Mouse (Mus musculus) heart, embryonic 12.5 days (tissue): ENCODE measurements around the gene Atp1b2. TPM values are rescaled to one million over a fixed set of nuclear protein-coding genes. Genes with fewer than 3 reads are reported as not detected.
A peak's percentile ranks its signal among the peaks of the same experiment; 100 is the strongest.
"Not testable (repeated sequence)": the region's sequence is repeated elsewhere in the genome, so short reads cannot be mapped to it uniquely, and the experiment has no call there.

Experiments
- ATAC-seq: fragments of 200-750 bp; cut with Nextera tagmentation; 2 replicates; pipeline ENCODE4 v1.8.0; 2017; ENCODE audit warnings: moderate TSS enrichment, moderate library complexity; ENCODE audit not compliant: insufficient number of reproducible peaks, low FRiP score
- H3K27ac ChIP-seq: fragments of 300-500 bp; sonication (generic); 2 replicates; pipeline ENCODE4 v1.5.1; 2016; ENCODE audit warnings: mild to moderate bottlenecking, moderate library complexity; ENCODE audit not compliant: poor library complexity, severe bottlenecking
- H3K27me3 ChIP-seq: fragments of 300-500 bp; sonication (generic); replicated peaks from 2 replicates; pipeline ENCODE4 v1.6.1; 2016; ENCODE audit warnings: mild to moderate bottlenecking, moderate library complexity
- H3K36me3 ChIP-seq: fragments of 300-500 bp; sonication (generic); 2 replicates; pipeline ENCODE4 v1.6.1; 2016; ENCODE audit warnings: mild to moderate bottlenecking, moderate library complexity
- H3K4me1 ChIP-seq: fragments of 300-500 bp; sonication (generic); replicated peaks from 2 replicates; pipeline ENCODE4 v1.6.1; 2016; ENCODE audit warnings: mild to moderate bottlenecking
- H3K4me2 ChIP-seq: fragments of 300-500 bp; sonication (generic); 2 replicates; pipeline ENCODE4 v1.6.1; 2016; ENCODE audit warnings: mild to moderate bottlenecking, moderate library complexity
- H3K4me3 ChIP-seq: fragments of 300-500 bp; sonication (generic); 2 replicates; pipeline ENCODE4 v1.5.1; 2016; ENCODE audit warnings: mild to moderate bottlenecking
- H3K9ac ChIP-seq: fragments of 300-500 bp; sonication (generic); 2 replicates; pipeline ENCODE4 v1.6.1; 2016; ENCODE audit warnings: mild to moderate bottlenecking, moderate library complexity
- H3K9me3 ChIP-seq: fragments of 300-500 bp; sonication (generic); replicated peaks from 2 replicates; pipeline ENCODE4 v1.6.1; 2016; ENCODE audit warnings: mild to moderate bottlenecking, moderate library complexity
- WGBS: fragments of 180-500 bp; shearing (Covaris S2); methylation state at CpG from one replicate; pipeline ENCODE4 v1.1.7; 2016; 5-methylcytosine and 5-hydroxymethylcytosine counted together
- polyA plus RNA-seq: library from polyadenylated mRNA; unstranded; fragments of >200 nt; fragmentation: Nextera tagmentation; extraction: Ambion mirVana; gene quantifications from 2 replicates; pipeline ENCODE4 v1.2.1, GENCODE M21; 2016

The Atp1b2 gene
- polyA plus RNA-seq = 30.9 and 31.1 TPM in 2 replicates

GRCm38 (mm10) chr11:69605726-69606490, at the start of gene Atp1b2:
TSS of gene Atp1b2 (minus strand) at chr11:69605942.
- Histone ChIP-seq H3K4me1 (peaks cover 51% of the 10 kb centered on the region), H3K9me3 (no peaks in the 10 kb centered on the region), H3K27me3 (no peaks in the 10 kb centered on the region), H3K27ac (peak within 1 kb of the TSS; percentile 68), H3K4me3 (peak within 1 kb of the TSS; percentile 59), H3K36me3 (no peaks in the 10 kb centered on the region), H3K4me2 (peak within 1 kb of the TSS; percentile 100), H3K9ac (peak within 1 kb of the TSS; percentile 78)
- 3% methylated on average over 32 of the region's 32 CpGs for WGBS
- peak; percentile 94 for ATAC-seq

GRCm38 (mm10) chr11:69654760-69655159, 49.0 kb upstream of the Atp1b2 start:
- Histone ChIP-seq H3K4me3 (no peak overlapping the region), H3K27ac (0 out of 2 replicates have a peak overlapping the region, but pooled peaks have one; percentile 15), H3K9me3 (no peaks in the 10 kb centered on the region), H3K36me3 (peaks cover 74% of the 10 kb centered on the region), H3K4me2 (no peak overlapping the region; the same call in 1 of the 2 replicates), H3K9ac (no peak overlapping the region), H3K27me3 (no peaks in the 10 kb centered on the region), H3K4me1 (peaks cover 28% of the 10 kb centered on the region)
- WGBS = 38% methylated on average over 9 of the region's 9 CpGs
- ATAC-seq = no peak

DNA sequence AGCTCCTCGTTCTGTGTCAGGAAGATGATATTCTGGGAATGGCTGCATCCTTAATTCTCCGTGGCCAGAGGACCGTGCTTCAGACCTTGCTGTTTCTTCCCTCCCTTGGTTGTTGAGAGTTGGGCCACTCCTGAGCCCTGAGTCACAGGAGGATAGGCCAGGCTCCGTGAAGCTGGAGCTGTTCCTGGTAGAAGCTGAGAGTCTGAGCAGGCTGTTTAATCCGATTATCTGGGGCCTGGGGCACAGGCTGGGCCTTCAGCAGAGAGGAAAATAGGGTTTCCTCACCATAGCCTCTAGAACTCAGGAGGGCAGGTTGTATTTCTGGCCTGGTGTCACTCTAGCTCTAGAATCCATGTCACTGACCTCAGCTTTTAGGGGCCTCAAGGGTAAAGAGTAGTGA, 47.7 kb upstream of the Atp1b2 start:
- Histone ChIP-seq H3K9me3 (no peaks in the 10 kb centered on the region), H3K27ac (no peak overlapping the region), H3K36me3 (peaks cover 78% of the 10 kb centered on the region), H3K4me1 (peaks cover 28% of the 10 kb centered on the region), H3K9ac (no peak overlapping the region), H3K27me3 (no peaks in the 10 kb centered on the region), H3K4me2 (no peak overlapping the region), H3K4me3 (no peak overlapping the region)
- whole genome bisulfite sequencing = 65% methylated on average over 5 of the region's 5 CpGs
- ATAC-seq = no peak

- 87% methylated on average over 5 of the region's 5 CpGs for WGBS
- Histone ChIP-seq H3K9ac (no peak overlapping the region), H3K27me3 (no peaks in the 10 kb centered on the region), H3K4me1 (no peaks in the 10 kb centered on the region), H3K4me2 (no peak overlapping the region), H3K36me3 (peaks cover 96% of the 10 kb centered on the region), H3K4me3 (no peak overlapping the region), H3K9me3 (no peaks in the 10 kb centered on the region), H3K27ac (no peak overlapping the region)
- no peak for ATAC-seq
Observed at GRCm38 (mm10) chr11:69645860-69646259, 40.1 kb upstream of the Atp1b2 start.

GRCm38 (mm10) chr11:69635471-69635870, 29.7 kb upstream of the Atp1b2 start:
- Histone ChIP-seq H3K9me3 (no peaks in the 10 kb centered on the region), H3K27ac (no peak overlapping the region), H3K4me1 (peaks cover 23% of the 10 kb centered on the region), H3K4me3 (no peak overlapping the region), H3K4me2 (no peak overlapping the region), H3K9ac (no peak overlapping the region), H3K36me3 (peaks cover 30% of the 10 kb centered on the region), H3K27me3 (no peaks in the 10 kb centered on the region)
- 81% methylated on average over 3 of the region's 3 CpGs for WGBS
- ATAC-seq = no peak

DNA sequence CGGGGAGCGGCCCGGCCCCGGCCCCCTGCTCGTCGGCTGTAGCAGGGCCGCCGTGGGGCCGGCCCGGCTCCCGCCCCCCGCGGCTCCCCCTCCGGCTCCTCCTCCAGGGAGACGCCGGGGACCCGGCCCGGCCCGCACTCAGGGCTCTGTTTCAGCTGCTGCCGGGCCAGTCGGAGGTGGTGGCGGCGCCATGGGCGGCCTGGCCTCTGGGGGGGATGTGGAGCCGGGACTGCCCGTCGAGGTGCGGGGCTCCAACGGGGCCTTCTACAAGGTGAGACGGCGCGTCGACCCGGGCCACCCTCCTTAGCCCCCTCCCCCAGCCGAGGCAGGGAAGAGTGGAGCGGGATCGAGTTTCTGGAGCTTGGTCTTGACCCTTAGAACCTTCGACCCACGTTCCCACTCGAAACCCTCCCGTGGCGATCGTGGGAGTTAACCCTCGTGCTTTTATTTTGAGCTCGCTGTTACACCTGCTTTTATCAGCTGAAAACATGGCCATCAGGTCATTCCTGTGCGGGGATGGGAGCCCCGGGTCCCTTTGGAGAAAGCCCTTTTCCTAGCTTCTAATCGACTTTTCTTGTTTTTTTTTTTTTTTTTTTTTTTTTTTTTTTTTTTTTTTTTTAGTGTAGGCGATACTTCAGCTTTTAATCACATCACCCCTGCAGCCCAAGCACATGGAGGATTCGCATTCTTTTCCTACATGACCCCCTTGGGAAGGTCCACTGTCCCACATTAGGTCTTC, 27.6 kb upstream of the Atp1b2 start:
- peak; percentile 77 for ATAC-seq
- peak overlapping the region; percentile 91 for H3K4me2 ChIP-seq
- peaks cover 14% of the 10 kb centered on the region for H3K36me3 ChIP-seq
- peaks cover 25% of the 10 kb centered on the region for H3K4me1 ChIP-seq
- no peaks in the 10 kb centered on the region for H3K27me3 ChIP-seq
- WGBS = under 1% methylated on average over 38 of the region's 50 CpGs
- H3K9ac ChIP-seq = peak overlapping the region; percentile 98
- peak overlapping the region; percentile 98 for H3K27ac ChIP-seq
- H3K4me3 ChIP-seq = peak overlapping the region; percentile 95
- no peaks in the 10 kb centered on the region for H3K9me3 ChIP-seq

DNA sequence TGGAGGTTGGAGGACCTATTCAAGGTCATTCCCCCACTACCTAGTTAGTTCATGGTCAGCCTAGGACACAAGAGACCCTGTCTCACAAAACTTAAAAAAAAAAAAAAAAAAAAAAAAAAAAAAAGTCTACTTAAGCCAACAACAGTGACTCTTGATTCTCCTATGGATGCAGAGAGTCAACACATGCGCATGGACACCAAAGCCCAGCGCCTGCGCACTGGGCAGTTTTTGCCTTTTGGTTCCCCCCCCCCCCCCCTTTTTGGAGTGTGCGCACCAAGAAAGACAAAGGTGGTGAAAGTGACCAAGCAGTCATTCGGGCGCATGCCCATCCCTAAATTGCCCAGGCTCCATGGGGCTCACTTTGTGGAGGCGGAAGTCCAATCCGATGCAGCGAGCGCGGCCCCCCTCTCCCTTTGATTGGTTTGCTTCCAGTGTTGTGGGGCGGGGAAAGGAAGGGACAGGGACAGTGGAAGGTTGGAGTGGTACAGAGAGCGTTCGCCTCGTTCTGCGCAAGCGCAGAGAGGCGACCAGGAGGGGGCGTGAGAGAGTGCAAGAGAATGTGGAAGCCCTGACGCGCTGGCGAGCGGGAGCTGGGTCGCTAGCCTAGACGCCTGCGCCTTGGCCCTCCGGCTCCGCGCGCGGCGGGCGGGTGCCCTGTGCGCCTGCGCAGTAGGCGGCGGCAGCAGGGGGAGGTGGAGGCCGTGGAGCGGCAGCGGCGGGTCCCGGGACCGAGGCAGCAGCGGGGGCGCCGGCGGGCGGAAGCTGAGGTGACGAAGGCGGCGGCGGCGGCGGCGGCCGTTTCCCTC, 26.7 kb upstream of the Atp1b2 start, which contains the start of gene Fxr2:
Gene Fxr2 (plus strand): TSS at position 707 of the 806 bp plus-strand sequence.
- Histone ChIP-seq H3K4me3 (peak within 1 kb of the TSS; percentile 95), H3K27me3 (no peaks in the 10 kb centered on the region), H3K27ac (peak within 1 kb of the TSS; percentile 98), H3K36me3 (peaks cover 11% of the 10 kb centered on the region), H3K9me3 (no peaks in the 10 kb centered on the region), H3K9ac (peak within 1 kb of the TSS; percentile 98), H3K4me2 (peak within 1 kb of the TSS; percentile 91), H3K4me1 (peaks cover 25% of the 10 kb centered on the region)
- peak; percentile 95 for ATAC-seq
- under 1% methylated on average over 46 of the region's 56 CpGs for WGBS

DNA sequence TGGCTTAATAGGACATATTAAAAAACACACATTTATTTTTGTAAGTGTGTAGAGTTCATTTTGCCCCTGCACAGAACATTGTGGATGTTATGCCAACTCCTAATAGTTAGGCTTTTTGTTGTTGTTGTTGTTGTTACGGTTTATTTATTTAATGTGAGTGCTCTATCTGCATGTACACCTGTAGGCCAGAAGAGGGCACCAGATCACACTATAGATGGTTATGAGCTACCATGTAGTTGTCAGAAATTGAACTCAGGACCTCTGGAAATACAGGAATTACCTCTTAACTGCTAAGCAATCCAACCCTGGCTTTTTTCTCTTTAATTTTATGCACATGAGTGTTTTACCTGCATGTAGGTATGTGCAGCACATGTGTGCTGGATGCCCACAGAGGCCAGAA, 24.1 kb upstream of the Atp1b2 start:
- no peak overlapping the region for H3K9ac ChIP-seq
- H3K4me2 ChIP-seq = no peak overlapping the region
- no peak overlapping the region for H3K4me3 ChIP-seq
- no peaks in the 10 kb centered on the region for H3K27me3 ChIP-seq
- 63% methylated on average over 1 of the region's 1 CpGs for WGBS
- no peak overlapping the region for H3K27ac ChIP-seq
- H3K4me1 ChIP-seq = peaks cover 14% of the 10 kb centered on the region
- no peaks in the 10 kb centered on the region for H3K9me3 ChIP-seq
- no peaks in the 10 kb centered on the region for H3K36me3 ChIP-seq
- no peak for ATAC-seq

GRCm38 (mm10) chr11:69628286-69628685, 22.5 kb upstream of the Atp1b2 start:
- Histone ChIP-seq H3K9ac (no peak overlapping the region), H3K4me3 (no peak overlapping the region), H3K9me3 (no peaks in the 10 kb centered on the region), H3K27ac (no peak overlapping the region), H3K4me2 (no peak overlapping the region), H3K36me3 (no peaks in the 10 kb centered on the region), H3K27me3 (no peaks in the 10 kb centered on the region), H3K4me1 (0 out of 2 replicates have a peak, but pooled peaks cover 3% of the 10 kb centered on the region)
- no peak for ATAC-seq
- 37% methylated on average over 6 of the region's 6 CpGs for WGBS

- H3K9ac ChIP-seq, H3K4me3 ChIP-seq, H3K36me3 ChIP-seq, H3K27me3 ChIP-seq, H3K4me2 ChIP-seq, ATAC-seq, H3K27ac ChIP-seq, H3K9me3 ChIP-seq: not testable (repeated sequence)
- 77% methylated on average over 2 of the region's 2 CpGs for WGBS
- H3K4me1 ChIP-seq = peaks cover 15% of the 10 kb centered on the region
Observed at GRCm38 (mm10) chr11:69624339-69624738, 18.6 kb upstream of the Atp1b2 start.
